Mouse (Mus musculus) hematopoietic stem cell, adult 5-6 weeks (primary cell): ENCODE measurements around the gene Fam171a1. TPM values are rescaled to one million over a fixed set of nuclear protein-coding genes. Genes with fewer than 3 reads are reported as not detected.

ENCODE experiments used
- total RNA-seq: library from RNA; stranded (forward); fragments of 172-1452, 232-1000 nt; gene quantifications from 2 replicates; pipeline ENCODE4 v1.2.3, GENCODE M21; 2017

The Fam171a1 gene
- total RNA-seq, 1 experiment from 2014 or later, result 21.2 TPM

Other genes with a start within 250 kb of the Fam171a1 start
- 40.7 and 51.9 TPM in 2 replicates for gene Nmt2, start 170.0 kb downstream of the Fam171a1 start, total RNA-seq
- gene Rpp38, start 218.4 kb downstream of the Fam171a1 start, total RNA-seq, result 10.3 and 14.8 TPM in 2 replicates
- gene Acbd7, start 221.9 kb downstream of the Fam171a1 start, total RNA-seq, result not detected in 2 replicates